Mouse (Mus musculus): ENCODE results near the gene Greb1. TPM values are rescaled to one million over a fixed set of nuclear protein-coding genes. Genes with fewer than 3 reads are reported as not detected.

Greb1 gene
- polyA plus RNA-seq, 1 experiment from 2014 or later: 8.1 TPM

GRCm38 (mm10) chr12:16740059-16740458 lies 60.6 kb downstream of the Greb1 start:
- no peak for ATAC-seq (replicated peaks; ENCODE audit: low FRiP score, low TSS enrichment, low read depth)
- no peak overlapping the region for H3K27ac ChIP-seq (ENCODE audit: low read depth)
- H3K4me1 ChIP-seq (replicated peaks; ENCODE audit: control insufficient read depth, insufficient read depth, low read length): no peaks in the 10 kb centered on the region
- H3K9me3 ChIP-seq (ENCODE audit: control insufficient read depth, low read length): no peaks in the 10 kb centered on the region
- 16% methylated on average over 5 of the region's 5 CpGs for WGBS
- no peak for DNase-seq (ENCODE audit: low spot score)
- H3K36me3 ChIP-seq (ENCODE audit: control insufficient read depth, insufficient read depth, low read length): no peaks in the 10 kb centered on the region
- H3K9ac ChIP-seq (ENCODE audit: low read length): no peak overlapping the region
- no peaks in the 10 kb centered on the region for H3K27me3 ChIP-seq (replicated peaks; ENCODE audit: control insufficient read depth, insufficient read depth, low read length)
- no peak overlapping the region for H3K4me2 ChIP-seq (ENCODE audit: low read length)
- H3K4me3 ChIP-seq (ENCODE audit: low read depth, low read length): no peak overlapping the region

- no peak for ATAC-seq (replicated peaks; ENCODE audit: low FRiP score, low TSS enrichment, low read depth)
- no peaks in the 10 kb centered on the region for H3K27me3 ChIP-seq (replicated peaks; ENCODE audit: control insufficient read depth, insufficient read depth, low read length)
- WGBS: 37% methylated on average over 5 of the region's 5 CpGs
Measured at GRCm38 (mm10) chr12:16737266-16737665, 63.4 kb downstream of the Greb1 start.

GRCm38 (mm10) chr12:16734698-16735097 lies 66.0 kb downstream of the Greb1 start:
- 83% methylated on average over 3 of the region's 3 CpGs for WGBS
- no peak for DNase-seq (ENCODE audit: low spot score)
- Histone ChIP-seq H3K27me3 (replicated peaks; ENCODE audit: control insufficient read depth, insufficient read depth, low read length) (no peaks in the 10 kb centered on the region), H3K9me3 (ENCODE audit: control insufficient read depth, low read length) (no peaks in the 10 kb centered on the region), H3K4me3 (ENCODE audit: low read depth, low read length) (no peak overlapping the region), H3K36me3 (ENCODE audit: control insufficient read depth, insufficient read depth, low read length) (no peaks in the 10 kb centered on the region), H3K4me1 (replicated peaks; ENCODE audit: control insufficient read depth, insufficient read depth, low read length) (peaks cover 13% of the 10 kb centered on the region; the same call in 1 of the 2 replicates), H3K27ac (ENCODE audit: low read depth) (no peak overlapping the region), H3K4me2 (ENCODE audit: low read length) (no peak overlapping the region), H3K9ac (ENCODE audit: low read length) (no peak overlapping the region)
- no peak for ATAC-seq (replicated peaks; ENCODE audit: low FRiP score, low TSS enrichment, low read depth)

More at GRCm38 (mm10) chr12:16737266-16737665, 63.4 kb downstream of the Greb1 start:
- no peaks in the 10 kb centered on the region for H3K9me3 ChIP-seq (ENCODE audit: control insufficient read depth, low read length)
- H3K4me2 ChIP-seq (ENCODE audit: low read length): no peak overlapping the region
- H3K4me1 ChIP-seq (replicated peaks; ENCODE audit: control insufficient read depth, insufficient read depth, low read length): no peaks in the 10 kb centered on the region
- no peaks in the 10 kb centered on the region for H3K36me3 ChIP-seq (ENCODE audit: control insufficient read depth, insufficient read depth, low read length)
- DNase-seq (ENCODE audit: low spot score): no peak
- H3K9ac ChIP-seq (ENCODE audit: low read length): no peak overlapping the region
- H3K27ac ChIP-seq (ENCODE audit: low read depth): no peak overlapping the region
- no peak overlapping the region for H3K4me3 ChIP-seq (ENCODE audit: low read depth, low read length)

- H3K4me1 ChIP-seq (replicated peaks; ENCODE audit: control insufficient read depth, insufficient read depth, low read length): peaks cover 13% of the 10 kb centered on the region; the same call in 1 of the 2 replicates
- H3K4me3 ChIP-seq (ENCODE audit: low read depth, low read length): no peak overlapping the region
- whole genome bisulfite sequencing: 61% methylated on average over 8 of the region's 8 CpGs
- H3K4me2 ChIP-seq (ENCODE audit: low read length): no peak overlapping the region
- no peaks in the 10 kb centered on the region for H3K36me3 ChIP-seq (ENCODE audit: control insufficient read depth, insufficient read depth, low read length)
- DNase-seq (ENCODE audit: low spot score) (no peak), ATAC-seq (replicated peaks; ENCODE audit: low FRiP score, low TSS enrichment, low read depth) (no peak)
- no peak overlapping the region for H3K27ac ChIP-seq (ENCODE audit: low read depth)
- H3K9ac ChIP-seq (ENCODE audit: low read length): no peak overlapping the region
- H3K27me3 ChIP-seq (replicated peaks; ENCODE audit: control insufficient read depth, insufficient read depth, low read length): no peaks in the 10 kb centered on the region
- no peaks in the 10 kb centered on the region for H3K9me3 ChIP-seq (ENCODE audit: control insufficient read depth, low read length)
Measured at GRCm38 (mm10) chr12:16734009-16734408, 66.7 kb downstream of the Greb1 start.

- no peaks in the 10 kb centered on the region for H3K27me3 ChIP-seq (replicated peaks; ENCODE audit: control insufficient read depth, insufficient read depth, low read length)
- H3K9me3 ChIP-seq (ENCODE audit: control insufficient read depth, low read length): no peaks in the 10 kb centered on the region
- H3K4me3 ChIP-seq (ENCODE audit: low read depth, low read length): no peak overlapping the region
- no peak overlapping the region for H3K9ac ChIP-seq (ENCODE audit: low read length)
- peaks cover 13% of the 10 kb centered on the region; the same call in 1 of the 2 replicates for H3K4me1 ChIP-seq (replicated peaks; ENCODE audit: control insufficient read depth, insufficient read depth, low read length)
- H3K27ac ChIP-seq (ENCODE audit: low read depth): peak overlapping the region; percentile 62
- H3K36me3 ChIP-seq (ENCODE audit: control insufficient read depth, insufficient read depth, low read length): no peaks in the 10 kb centered on the region
- H3K4me2 ChIP-seq (ENCODE audit: low read length): peak overlapping the region; percentile 34
- WGBS: 5% methylated on average over 11 of the region's 11 CpGs
- DNase-seq (ENCODE audit: low spot score) (peak; percentile 62), ATAC-seq (replicated peaks; ENCODE audit: low FRiP score, low TSS enrichment, low read depth) (peak; percentile 87)
Measured at GRCm38 (mm10) chr12:16731121-16731741, 69.5 kb downstream of the Greb1 start.

GRCm38 (mm10) chr12:16730196-16730595 lies 70.5 kb downstream of the Greb1 start:
- Histone ChIP-seq H3K27ac (ENCODE audit: low read depth) (no peak overlapping the region), H3K9me3 (ENCODE audit: control insufficient read depth, low read length) (no peaks in the 10 kb centered on the region), H3K27me3 (replicated peaks; ENCODE audit: control insufficient read depth, insufficient read depth, low read length) (no peaks in the 10 kb centered on the region), H3K4me2 (ENCODE audit: low read length) (no peak overlapping the region), H3K9ac (ENCODE audit: low read length) (no peak overlapping the region), H3K36me3 (ENCODE audit: control insufficient read depth, insufficient read depth, low read length) (no peaks in the 10 kb centered on the region), H3K4me3 (ENCODE audit: low read depth, low read length) (no peak overlapping the region), H3K4me1 (replicated peaks; ENCODE audit: control insufficient read depth, insufficient read depth, low read length) (peaks cover 13% of the 10 kb centered on the region; the same call in 1 of the 2 replicates)
- DNase-seq (ENCODE audit: low spot score) (no peak), ATAC-seq (replicated peaks; ENCODE audit: low FRiP score, low TSS enrichment, low read depth) (no peak)
- WGBS: 94% methylated on average over 11 of the region's 11 CpGs

GRCm38 (mm10) chr12:16728221-16728620 lies 72.5 kb downstream of the Greb1 start:
- no peak overlapping the region for H3K4me3 ChIP-seq (ENCODE audit: low read depth, low read length)
- H3K27me3 ChIP-seq (replicated peaks; ENCODE audit: control insufficient read depth, insufficient read depth, low read length): no peaks in the 10 kb centered on the region
- H3K27ac ChIP-seq (ENCODE audit: low read depth): no peak overlapping the region
- no peak overlapping the region for H3K9ac ChIP-seq (ENCODE audit: low read length)
- ATAC-seq (replicated peaks; ENCODE audit: low FRiP score, low TSS enrichment, low read depth) (no peak), DNase-seq (ENCODE audit: low spot score) (no peak)
- WGBS: 78% methylated on average over 5 of the region's 5 CpGs
- no peak overlapping the region for H3K4me2 ChIP-seq (ENCODE audit: low read length)
- H3K36me3 ChIP-seq (ENCODE audit: control insufficient read depth, insufficient read depth, low read length): no peaks in the 10 kb centered on the region
- no peaks in the 10 kb centered on the region for H3K9me3 ChIP-seq (ENCODE audit: control insufficient read depth, low read length)
- peaks cover 13% of the 10 kb centered on the region; the same call in 1 of the 2 replicates for H3K4me1 ChIP-seq (replicated peaks; ENCODE audit: control insufficient read depth, insufficient read depth, low read length)

GRCm38 (mm10) chr12:16726229-16726628 lies 74.5 kb downstream of the Greb1 start:
- WGBS: 50% methylated on average over 3 of the region's 3 CpGs
- no peak overlapping the region for H3K4me3 ChIP-seq (ENCODE audit: low read depth, low read length)
- peak; percentile 95 for ATAC-seq (replicated peaks; ENCODE audit: low FRiP score, low TSS enrichment, low read depth)
- peaks cover 7% of the 10 kb centered on the region; the same call in 1 of the 2 replicates for H3K4me1 ChIP-seq (replicated peaks; ENCODE audit: control insufficient read depth, insufficient read depth, low read length)
- H3K9me3 ChIP-seq (ENCODE audit: control insufficient read depth, low read length): no peaks in the 10 kb centered on the region
- H3K27ac ChIP-seq (ENCODE audit: low read depth): peak overlapping the region; percentile 59; the same call in 1 of the 2 replicates
- H3K4me2 ChIP-seq (ENCODE audit: low read length): no peak overlapping the region
- no peak overlapping the region for H3K9ac ChIP-seq (ENCODE audit: low read length)
- H3K27me3 ChIP-seq (replicated peaks; ENCODE audit: control insufficient read depth, insufficient read depth, low read length): no peaks in the 10 kb centered on the region
- DNase-seq (ENCODE audit: low spot score): peak; percentile 61
- H3K36me3 ChIP-seq (ENCODE audit: control insufficient read depth, insufficient read depth, low read length): 0 out of 2 replicates have a peak, but pooled peaks cover 3% of the 10 kb centered on the region

GRCm38 (mm10) chr12:16723601-16724000 lies 77.1 kb downstream of the Greb1 start:
- no peak for DNase-seq (ENCODE audit: low spot score)
- H3K27me3 ChIP-seq (replicated peaks; ENCODE audit: control insufficient read depth, insufficient read depth, low read length): no peaks in the 10 kb centered on the region

More at GRCm38 (mm10) chr12:16723601-16724000, 77.1 kb downstream of the Greb1 start:
- Histone ChIP-seq H3K4me2 (ENCODE audit: low read length) (no peak overlapping the region), H3K9ac (ENCODE audit: low read length) (no peak overlapping the region), H3K9me3 (ENCODE audit: control insufficient read depth, low read length) (no peaks in the 10 kb centered on the region), H3K27ac (ENCODE audit: low read depth) (no peak overlapping the region), H3K4me1 (replicated peaks; ENCODE audit: control insufficient read depth, insufficient read depth, low read length) (no peaks in the 10 kb centered on the region), H3K4me3 (ENCODE audit: low read depth, low read length) (no peak overlapping the region), H3K36me3 (ENCODE audit: control insufficient read depth, insufficient read depth, low read length) (0 out of 2 replicates have a peak, but pooled peaks cover 3% of the 10 kb centered on the region)
- no peak for ATAC-seq (replicated peaks; ENCODE audit: low FRiP score, low TSS enrichment, low read depth)
- WGBS: 61% methylated on average over 3 of the region's 3 CpGs
